Mouse (Mus musculus): Measurements from ENCODE around the gene Prkch. TPM values are rescaled to one million over a fixed set of nuclear protein-coding genes. Genes with fewer than 3 reads are reported as not detected.

Prkch gene
- polyA plus RNA-seq, 1 experiment = 7.7 TPM

DNA sequence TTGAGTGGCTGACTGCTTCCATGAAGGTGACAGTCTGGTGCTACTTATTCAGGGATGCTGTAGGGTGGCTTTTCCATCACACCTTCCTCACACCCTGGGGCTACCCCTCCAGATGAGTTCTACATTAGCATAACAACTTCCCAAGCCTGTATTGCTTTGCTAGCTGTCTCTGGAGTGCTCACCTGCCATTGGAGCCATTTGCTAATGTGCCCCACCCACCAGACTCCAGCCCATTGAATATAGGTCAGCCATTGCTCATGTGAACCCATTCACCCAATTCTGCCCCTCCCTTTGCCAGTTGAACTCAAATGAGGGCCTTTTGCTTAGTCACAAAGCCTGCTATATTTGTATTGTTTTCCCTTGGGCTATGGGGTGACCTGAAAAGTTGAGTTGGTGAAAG lies 135.2 kb downstream of the Prkch start:
- TF ChIP-seq CTCF (IDR thresholded peaks at IDR 0.05; ENCODE audit: borderline replicate concordance, extremely low read depth, insufficient read depth, insufficient read length) (no peak), POLR2A (IDR thresholded peaks at IDR 0.05; ENCODE audit: borderline replicate concordance, extremely low read depth, insufficient read depth, insufficient read length, poor library complexity, severe bottlenecking) (no peak)
- no peak for DNase-seq (ENCODE audit: low read depth)

DNA sequence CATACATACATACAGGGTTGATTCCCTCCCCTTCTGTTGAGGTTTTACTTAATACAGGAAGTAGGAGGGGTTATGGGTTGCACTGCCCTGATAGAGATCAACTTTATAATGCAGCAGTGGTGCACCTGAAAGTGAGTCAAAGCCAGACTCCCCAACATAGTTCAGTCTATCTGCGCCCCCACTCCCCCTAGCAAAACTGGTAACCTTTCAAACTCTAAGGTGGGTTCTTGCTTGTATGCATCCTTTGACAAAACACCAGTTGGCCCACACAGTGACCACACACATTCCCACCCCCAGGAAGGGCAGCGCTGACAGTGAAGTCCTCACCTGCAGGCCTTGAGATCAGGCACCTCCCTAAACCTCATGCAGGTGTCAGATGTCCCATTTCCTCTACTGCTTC lies 135.9 kb downstream of the Prkch start:
- DNase-seq (ENCODE audit: low read depth) = no peak
- TF ChIP-seq POLR2A (IDR thresholded peaks at IDR 0.05; ENCODE audit: borderline replicate concordance, extremely low read depth, insufficient read depth, insufficient read length, poor library complexity, severe bottlenecking) = no peak

DNA sequence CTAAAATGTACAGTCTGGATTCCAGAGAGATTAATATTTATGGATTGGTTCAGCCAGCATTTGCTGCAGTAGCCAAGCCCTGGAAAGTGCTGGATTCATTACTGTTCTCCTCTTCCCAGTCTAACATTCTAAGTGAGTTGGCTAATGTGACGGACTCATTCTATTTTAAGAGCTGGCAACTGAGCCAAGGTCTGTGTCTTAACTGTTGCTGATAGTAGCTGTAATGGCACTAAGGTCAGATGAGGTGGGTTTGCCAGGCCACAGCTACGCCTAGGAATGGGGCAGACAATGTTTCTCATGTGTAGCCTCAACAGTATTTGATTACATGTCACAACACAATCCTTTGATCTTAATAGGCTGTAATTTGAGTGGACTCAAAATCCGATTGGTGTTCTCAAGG lies 137.5 kb downstream of the Prkch start:
- TF ChIP-seq CTCF (IDR thresholded peaks at IDR 0.05; ENCODE audit: borderline replicate concordance, extremely low read depth, insufficient read depth, insufficient read length) = no peak
- TF ChIP-seq POLR2A (IDR thresholded peaks at IDR 0.05; ENCODE audit: borderline replicate concordance, extremely low read depth, insufficient read depth, insufficient read length, poor library complexity, severe bottlenecking) = no peak
- no peak for DNase-seq (ENCODE audit: low read depth)

DNA sequence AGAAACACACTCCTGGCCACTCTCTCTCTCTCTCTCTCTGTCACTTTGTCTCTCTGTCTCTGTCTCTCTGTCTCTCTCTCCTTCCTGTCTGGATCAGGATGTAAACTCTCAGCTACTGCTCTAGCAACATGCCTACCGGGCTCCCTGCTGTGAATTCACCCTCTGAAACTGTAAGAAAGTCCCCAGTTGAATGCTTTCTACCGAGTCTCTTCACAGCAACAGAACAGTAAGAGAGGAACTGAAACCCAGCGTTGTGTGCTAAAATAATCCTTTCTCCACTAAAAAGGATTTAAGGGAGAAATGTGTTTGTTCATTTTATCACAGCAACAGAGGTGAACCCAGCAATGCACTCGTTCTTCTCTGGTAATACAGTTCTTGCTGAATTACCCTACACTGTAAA lies 138.5 kb downstream of the Prkch start:
- TF ChIP-seq POLR2A (IDR thresholded peaks at IDR 0.05; ENCODE audit: borderline replicate concordance, extremely low read depth, insufficient read depth, insufficient read length, poor library complexity, severe bottlenecking) (no peak), CTCF (IDR thresholded peaks at IDR 0.05; ENCODE audit: borderline replicate concordance, extremely low read depth, insufficient read depth, insufficient read length) (no peak)

GRCm38 (mm10) chr12:73723887-73724286 lies 139.3 kb downstream of the Prkch start:
- TF ChIP-seq POLR2A (IDR thresholded peaks at IDR 0.05; ENCODE audit: borderline replicate concordance, extremely low read depth, insufficient read depth, insufficient read length, poor library complexity, severe bottlenecking) (no peak), CTCF (IDR thresholded peaks at IDR 0.05; ENCODE audit: borderline replicate concordance, extremely low read depth, insufficient read depth, insufficient read length) (no peak)
- DNase-seq (ENCODE audit: low read depth) = no peak

More for the DNA sequence above, 138.5 kb downstream of the Prkch start:
- DNase-seq (ENCODE audit: low read depth) = no peak

DNA sequence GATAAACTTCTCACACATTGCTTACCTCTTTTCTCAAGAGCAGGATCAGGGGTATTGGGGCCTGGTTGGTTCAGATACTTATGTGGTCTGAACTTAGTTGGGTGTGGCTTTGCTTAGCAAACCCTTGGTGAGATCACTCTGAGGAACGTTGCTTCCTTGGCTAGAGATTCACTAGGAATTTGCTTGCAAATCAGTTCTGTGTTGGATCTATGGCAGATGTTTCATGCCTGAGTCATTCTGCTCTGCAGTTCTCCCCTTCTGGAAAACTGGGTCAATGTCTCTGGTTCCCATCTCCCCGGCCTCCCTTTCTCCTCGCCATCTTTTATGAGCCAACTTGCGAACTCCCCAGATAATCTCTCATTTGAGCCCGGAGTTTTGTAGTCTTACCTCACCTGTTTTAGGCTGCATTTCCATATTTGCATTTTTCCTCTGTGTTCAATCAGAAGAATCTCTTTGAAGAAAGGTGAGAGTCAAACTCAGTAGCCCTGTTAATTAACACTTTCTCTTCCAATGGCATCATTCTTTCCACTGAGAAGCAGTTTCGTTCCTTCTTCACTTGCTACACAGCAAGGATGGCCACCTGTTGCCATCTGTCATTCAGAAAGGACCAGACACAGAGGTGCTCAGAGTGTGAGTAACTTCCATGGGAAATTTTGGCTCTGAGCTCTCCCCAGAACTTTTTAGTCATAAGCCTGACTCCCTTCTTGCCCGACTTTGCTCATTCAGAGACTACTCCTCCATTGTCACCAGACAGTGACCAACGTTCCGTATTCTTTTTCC lies 141.4 kb downstream of the Prkch start:
- TF ChIP-seq CTCF (IDR thresholded peaks at IDR 0.05; ENCODE audit: borderline replicate concordance, extremely low read depth, insufficient read depth, insufficient read length) = no peak
- no peak for TF ChIP-seq POLR2A (IDR thresholded peaks at IDR 0.05; ENCODE audit: borderline replicate concordance, extremely low read depth, insufficient read depth, insufficient read length, poor library complexity, severe bottlenecking)
- DNase-seq (ENCODE audit: low read depth) = no peak

- TF ChIP-seq POLR2A (IDR thresholded peaks at IDR 0.05; ENCODE audit: borderline replicate concordance, extremely low read depth, insufficient read depth, insufficient read length, poor library complexity, severe bottlenecking) (no peak), CTCF (IDR thresholded peaks at IDR 0.05; ENCODE audit: borderline replicate concordance, extremely low read depth, insufficient read depth, insufficient read length) (no peak)
- DNase-seq (ENCODE audit: low read depth) = no peak
These were observed 142.4 kb downstream of the Prkch start for GRCm38 (mm10) chr12:73727046-73727445.

- DNase-seq (ENCODE audit: low read depth) = peak; percentile 41
- TF ChIP-seq POLR2A (IDR thresholded peaks at IDR 0.05; ENCODE audit: borderline replicate concordance, extremely low read depth, insufficient read depth, insufficient read length, poor library complexity, severe bottlenecking) (no peak), CTCF (IDR thresholded peaks at IDR 0.05; ENCODE audit: borderline replicate concordance, extremely low read depth, insufficient read depth, insufficient read length) (no peak)
These were observed 146.0 kb downstream of the Prkch start for GRCm38 (mm10) chr12:73730603-73731002.

DNA sequence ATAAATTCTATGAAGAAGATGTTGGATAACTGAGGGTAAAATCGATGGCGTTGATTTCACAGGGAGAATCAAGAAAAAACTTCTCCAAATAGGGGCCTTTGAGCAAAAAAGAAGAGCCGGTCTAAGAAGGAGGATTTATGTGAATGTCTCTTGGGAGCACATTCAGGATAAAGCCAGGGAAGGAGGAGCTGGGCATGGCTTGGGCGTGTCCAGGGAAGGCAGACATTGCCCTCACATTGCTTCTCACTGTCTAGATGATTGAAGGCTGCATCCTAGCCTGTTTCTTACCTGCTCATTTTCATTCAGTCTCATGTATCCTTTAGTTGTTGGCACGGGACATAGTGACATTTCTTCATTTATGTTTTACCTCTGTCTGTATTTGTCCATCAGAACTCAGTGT lies 146.5 kb downstream of the Prkch start:
- no peak for TF ChIP-seq POLR2A (IDR thresholded peaks at IDR 0.05; ENCODE audit: borderline replicate concordance, extremely low read depth, insufficient read depth, insufficient read length, poor library complexity, severe bottlenecking)
- no peak for TF ChIP-seq CTCF (IDR thresholded peaks at IDR 0.05; ENCODE audit: borderline replicate concordance, extremely low read depth, insufficient read depth, insufficient read length)
- DNase-seq (ENCODE audit: low read depth) = no peak

- DNase-seq (ENCODE audit: low read depth) = peak; percentile 45
- no peak for TF ChIP-seq POLR2A (IDR thresholded peaks at IDR 0.05; ENCODE audit: borderline replicate concordance, extremely low read depth, insufficient read depth, insufficient read length, poor library complexity, severe bottlenecking)
These were observed 147.4 kb downstream of the Prkch start for GRCm38 (mm10) chr12:73731848-73732540.

DNA sequence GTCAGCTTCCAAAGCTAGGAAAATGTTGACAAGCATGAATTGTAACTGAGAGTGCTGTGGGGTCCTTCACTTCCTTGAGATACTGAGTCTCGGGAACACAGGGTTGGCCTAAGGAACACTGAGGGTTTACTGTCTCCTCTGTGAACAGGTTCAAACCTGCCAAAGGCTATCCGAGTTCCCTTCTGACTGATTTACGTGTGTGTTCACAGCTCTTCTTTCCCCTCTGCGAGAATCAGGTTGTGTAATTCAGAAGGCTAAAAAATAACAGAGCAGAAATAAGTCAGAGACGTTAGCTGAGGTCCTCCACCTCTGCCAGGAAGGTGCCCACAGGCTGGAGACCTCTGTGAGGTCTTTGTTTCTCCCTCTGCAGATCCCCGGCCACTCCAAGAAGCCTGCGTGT lies 148.3 kb downstream of the Prkch start:
- TF ChIP-seq POLR2A (IDR thresholded peaks at IDR 0.05; ENCODE audit: borderline replicate concordance, extremely low read depth, insufficient read depth, insufficient read length, poor library complexity, severe bottlenecking) = no peak
- TF ChIP-seq CTCF (IDR thresholded peaks at IDR 0.05; ENCODE audit: borderline replicate concordance, extremely low read depth, insufficient read depth, insufficient read length) = no peak
- no peak for DNase-seq (ENCODE audit: low read depth)

- no peak for DNase-seq (ENCODE audit: low read depth)
- TF ChIP-seq CTCF (IDR thresholded peaks at IDR 0.05; ENCODE audit: borderline replicate concordance, extremely low read depth, insufficient read depth, insufficient read length) = no peak
- TF ChIP-seq POLR2A (IDR thresholded peaks at IDR 0.05; ENCODE audit: borderline replicate concordance, extremely low read depth, insufficient read depth, insufficient read length, poor library complexity, severe bottlenecking) = no peak
These were observed 152.3 kb downstream of the Prkch start for GRCm38 (mm10) chr12:73736931-73737330.

Data from brain, embryonic 14.5 days (tissue).